Mouse (Mus musculus) lung, postnatal 0 days (tissue): ENCODE data around the gene Raver2. TPM values are rescaled to one million over a fixed set of nuclear protein-coding genes. Genes with fewer than 3 reads are reported as not detected.

ENCODE experiments used
- ATAC-seq: fragments of 200-750 bp; cut with Nextera tagmentation; 2 replicates; pipeline ENCODE4 v1.8.0; 2017; ENCODE audit warnings: moderate library complexity
- DNase-seq: peaks from one replicate; pipeline ENCODE4 v3.0.0-alpha.2; 2016; ENCODE audit warnings: low spot score
- H3K27ac ChIP-seq: fragments of 300-500 bp; sonication (generic); 2 replicates; pipeline ENCODE4 v1.5.1; 2014; ENCODE audit warnings: antibody characterized with exemption, mild to moderate bottlenecking, low read length, mixed read lengths
- H3K27me3 ChIP-seq: fragments of 300-500 bp; sonication (generic); replicated peaks from 2 replicates; pipeline ENCODE4 v1.6.1; 2014; ENCODE audit warnings: low read length, mixed read lengths; ENCODE audit not compliant: insufficient read depth
- H3K36me3 ChIP-seq: fragments of 300-500 bp; sonication (generic); 2 replicates; pipeline ENCODE4 v1.6.1; 2014; ENCODE audit warnings: low read length, mixed read lengths; ENCODE audit not compliant: insufficient read depth
- H3K4me1 ChIP-seq: fragments of 300-500 bp; sonication (generic); 2 replicates; pipeline ENCODE4 v1.6.1; 2014; ENCODE audit warnings: antibody characterized with exemption, low read depth, low read length, mixed read lengths; ENCODE audit not compliant: insufficient read depth
- H3K4me2 ChIP-seq: fragments of 300-500 bp; sonication (generic); replicated peaks from 2 replicates; pipeline ENCODE4 v1.6.1; 2014; ENCODE audit warnings: low read depth, mild to moderate bottlenecking, low read length, moderate library complexity, mixed read lengths
- H3K4me3 ChIP-seq: fragments of 300-500 bp; sonication (generic); 2 replicates; pipeline ENCODE4 v1.5.1; 2014; ENCODE audit warnings: low read depth, low read length
- H3K9ac ChIP-seq: fragments of 300-500 bp; sonication (generic); replicated peaks from 2 replicates; pipeline ENCODE4 v1.6.1; 2014; ENCODE audit warnings: low read depth, mild to moderate bottlenecking
- H3K9me3 ChIP-seq: fragments of 300-500 bp; sonication (generic); 2 replicates; pipeline ENCODE4 v1.6.1; 2016; ENCODE audit warnings: low read length, mixed read lengths
- CTCF ChIP-seq: IDR thresholded peaks from 2 replicates; pipeline ENCODE4 v1.5.1; 2016; ENCODE audit warnings: antibody characterized with exemption, mild to moderate bottlenecking
- EP300 ChIP-seq: IDR thresholded peaks from 2 replicates; pipeline ENCODE4 v1.6.1; 2016; ENCODE audit warnings: antibody characterized with exemption, mild to moderate bottlenecking, control low read depth
- WGBS: fragments of 180-500 bp; shearing (Covaris S2); extraction: QIAGEN DNeasy Blood & Tissue Kit; methylation state at CpG from one replicate; pipeline ENCODE4 v1.1.7; 2014; 5-methylcytosine and 5-hydroxymethylcytosine counted together
- polyA plus RNA-seq: library from polyadenylated mRNA; unstranded; fragments of >200 nt; fragmentation: Nextera tagmentation; extraction: Ambion mirVana; gene quantifications from 2 replicates; pipeline ENCODE4 v1.2.1, GENCODE M21; 2015

The Raver2 gene
- 13.0 and 13.2 TPM in 2 replicates for polyA plus RNA-seq

DNA sequence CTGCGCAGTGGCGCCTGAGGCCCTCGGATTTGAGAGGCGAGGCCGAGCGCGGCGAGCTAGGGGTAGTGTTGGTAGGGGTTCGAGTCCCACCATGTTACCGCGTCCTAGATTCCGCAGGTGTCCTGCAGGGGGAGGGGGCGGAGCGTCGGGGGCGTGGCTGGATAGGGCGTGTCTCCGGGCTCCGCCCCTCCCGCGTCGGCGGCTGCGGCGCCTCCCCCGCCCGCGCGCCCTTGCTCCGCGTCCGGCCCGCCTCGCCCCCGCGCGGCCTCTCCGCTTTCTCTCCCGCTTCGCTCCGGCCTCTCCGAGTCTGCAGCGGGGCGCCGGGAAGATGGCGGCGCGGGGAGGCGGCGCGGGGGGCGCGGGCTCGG is at the start of gene Raver2:
Gene Raver2, plus strand, starts transcription at position 198 of the 368 bp plus-strand sequence.
- Histone ChIP-seq H3K9ac (peak within 1 kb of the TSS; percentile 52), H3K27ac (peak within 1 kb of the TSS; percentile 72), H3K9me3 (no peaks in the 10 kb centered on the region), H3K36me3 (no peaks in the 10 kb centered on the region), H3K27me3 (no peaks in the 10 kb centered on the region), H3K4me1 (no peaks in the 10 kb centered on the region; the same call in 1 of the 2 replicates), H3K4me3 (peak within 1 kb of the TSS; percentile 78), H3K4me2 (peak within 1 kb of the TSS; percentile 98)
- ATAC-seq (peak; percentile 88), DNase-seq (peak; percentile 86)
- TF ChIP-seq CTCF = peak; percentile 53
- TF ChIP-seq EP300 = no peak
- 2% methylated on average over 31 of the region's 54 CpGs for WGBS

DNA sequence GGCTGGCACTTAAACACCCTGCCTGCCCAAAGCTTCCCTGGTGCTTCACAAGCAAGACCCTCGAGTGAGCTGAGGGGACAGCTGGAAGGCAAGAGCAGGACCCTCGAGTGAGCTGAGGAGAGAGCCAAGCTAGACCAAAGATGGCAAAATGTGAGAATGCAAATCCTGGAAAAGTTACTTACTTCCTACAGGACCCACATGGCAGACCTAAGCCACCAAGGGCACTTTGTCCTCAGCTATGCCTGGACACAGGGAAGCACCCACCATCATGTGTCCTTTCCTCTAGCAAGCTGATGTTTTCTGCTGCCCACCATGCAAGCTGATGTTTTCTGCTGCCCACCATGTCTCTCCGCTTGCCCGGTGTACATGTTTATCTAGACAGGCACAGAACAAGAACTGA is 48.2 kb upstream of the Raver2 start, which contains the start of gene Gm10577:
Gene Gm10577, minus strand, starts transcription at position 101 of the 400 bp plus-strand sequence.
- TF ChIP-seq EP300 (no peak), CTCF (no peak)
- no peak for ATAC-seq
- Histone ChIP-seq H3K4me1 (no peaks in the 10 kb centered on the region), H3K27ac (no peak within 1 kb of the TSS), H3K4me3 (no peak within 1 kb of the TSS), H3K27me3 (no peaks in the 10 kb centered on the region), H3K9ac (no peak within 1 kb of the TSS), H3K9me3 (no peaks in the 10 kb centered on the region), H3K36me3 (no peaks in the 10 kb centered on the region), H3K4me2 (no peak within 1 kb of the TSS)
- 76% methylated on average over 4 of the region's 4 CpGs for WGBS
- no peak for DNase-seq

DNA sequence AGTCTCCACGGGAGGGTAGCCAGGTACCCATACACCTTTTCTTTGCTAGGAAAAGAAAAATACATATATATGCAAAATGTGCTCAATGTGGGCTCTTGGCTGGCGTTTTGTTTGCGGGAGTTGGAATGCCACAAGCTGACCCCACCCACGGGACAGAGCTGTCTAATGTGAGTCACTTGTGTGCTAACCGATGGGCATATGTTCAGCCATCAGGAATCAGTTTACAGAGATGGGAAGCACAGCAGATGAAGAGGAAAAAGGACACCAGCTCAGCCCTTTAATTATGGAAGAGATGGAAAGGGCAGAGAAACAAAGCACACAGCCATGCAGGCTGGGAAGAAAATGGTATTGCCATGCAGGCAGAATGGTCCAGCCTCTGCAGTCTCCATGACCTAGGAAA is 42.2 kb upstream of the Raver2 start:
- ATAC-seq = no peak
- no peak for TF ChIP-seq EP300
- TF ChIP-seq CTCF = no peak

DNA sequence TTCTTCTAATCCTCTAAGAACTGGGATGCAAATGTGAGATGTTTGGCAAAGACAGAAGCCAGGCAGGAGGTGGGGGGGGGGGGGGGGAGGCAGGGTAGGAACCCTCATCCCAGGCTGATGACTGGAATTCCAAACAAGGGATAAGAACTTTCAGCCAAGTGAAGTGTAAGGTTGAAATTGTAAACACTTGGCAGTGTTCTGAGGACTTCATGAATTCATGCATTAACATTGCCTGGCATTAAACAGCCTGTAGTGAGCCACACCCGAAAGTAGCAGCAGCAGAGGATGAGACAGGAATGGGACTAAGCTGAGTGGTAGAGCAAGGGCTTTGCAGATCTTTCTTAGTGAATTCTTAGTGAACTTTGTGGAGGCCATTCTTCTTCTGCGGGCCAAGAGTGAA is 41.8 kb upstream of the Raver2 start:
- no peaks in the 10 kb centered on the region for H3K9me3 ChIP-seq
- H3K4me3 ChIP-seq = no peak overlapping the region
- TF ChIP-seq EP300 = no peak
- TF ChIP-seq CTCF = no peak
- H3K27ac ChIP-seq = peak overlapping the region; percentile 49; the same call in 1 of the 2 replicates
- no peaks in the 10 kb centered on the region for H3K4me1 ChIP-seq
- H3K4me2 ChIP-seq = no peak overlapping the region
- 44% methylated on average over 2 of the region's 2 CpGs for WGBS
- no peak overlapping the region for H3K9ac ChIP-seq
- no peaks in the 10 kb centered on the region for H3K36me3 ChIP-seq
- ATAC-seq (peak; percentile 70), DNase-seq (peak; percentile 75)
- no peaks in the 10 kb centered on the region for H3K27me3 ChIP-seq

More for the DNA sequence above, 42.2 kb upstream of the Raver2 start:
- no peaks in the 10 kb centered on the region for H3K27me3 ChIP-seq
- no peak overlapping the region for H3K4me2 ChIP-seq
- H3K9me3 ChIP-seq = no peaks in the 10 kb centered on the region
- H3K27ac ChIP-seq = no peak overlapping the region
- H3K4me1 ChIP-seq = no peaks in the 10 kb centered on the region
- H3K4me3 ChIP-seq = no peak overlapping the region
- whole genome bisulfite sequencing = 44% methylated on average over 5 of the region's 5 CpGs
- H3K36me3 ChIP-seq = no peaks in the 10 kb centered on the region
- no peak for DNase-seq
- H3K9ac ChIP-seq = no peak overlapping the region

DNA sequence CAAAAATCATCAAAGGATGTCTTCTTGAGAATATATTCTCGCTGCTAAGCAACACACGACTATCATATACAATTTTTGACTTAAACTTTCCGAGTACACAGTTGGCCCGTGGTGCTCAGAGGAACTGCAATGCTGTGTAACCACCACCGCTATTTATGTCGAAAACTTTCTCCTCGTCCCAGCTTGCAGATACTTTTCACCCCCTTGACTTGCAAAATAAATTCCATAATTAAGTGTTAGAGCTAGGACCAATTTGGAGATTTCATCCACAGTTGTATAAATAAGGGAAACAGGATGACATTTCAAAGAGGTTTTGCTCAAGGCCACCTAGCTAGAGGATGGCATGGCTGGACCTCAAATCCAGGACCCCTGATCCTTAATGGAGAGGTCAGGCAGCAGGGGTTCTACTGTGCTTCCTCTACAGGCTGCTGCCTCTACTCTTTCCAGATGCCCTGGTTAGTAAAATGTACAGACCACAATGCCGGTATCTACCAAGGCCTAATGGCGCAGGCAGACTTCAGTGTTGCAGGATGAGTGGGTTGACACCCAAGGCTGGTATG is 40.9 kb upstream of the Raver2 start:
- H3K4me2 ChIP-seq = no peak overlapping the region
- no peaks in the 10 kb centered on the region for H3K36me3 ChIP-seq
- ATAC-seq (peak; percentile 79), DNase-seq (peak; percentile 86)
- H3K9ac ChIP-seq = no peak overlapping the region
- H3K27me3 ChIP-seq = no peaks in the 10 kb centered on the region
- H3K9me3 ChIP-seq = no peaks in the 10 kb centered on the region
- WGBS = 56% methylated on average over 9 of the region's 9 CpGs
- no peaks in the 10 kb centered on the region for H3K4me1 ChIP-seq
- no peak overlapping the region for H3K4me3 ChIP-seq
- peak; percentile 87 for TF ChIP-seq EP300
- TF ChIP-seq CTCF = peak; percentile 17
- H3K27ac ChIP-seq = no peak overlapping the region

DNA sequence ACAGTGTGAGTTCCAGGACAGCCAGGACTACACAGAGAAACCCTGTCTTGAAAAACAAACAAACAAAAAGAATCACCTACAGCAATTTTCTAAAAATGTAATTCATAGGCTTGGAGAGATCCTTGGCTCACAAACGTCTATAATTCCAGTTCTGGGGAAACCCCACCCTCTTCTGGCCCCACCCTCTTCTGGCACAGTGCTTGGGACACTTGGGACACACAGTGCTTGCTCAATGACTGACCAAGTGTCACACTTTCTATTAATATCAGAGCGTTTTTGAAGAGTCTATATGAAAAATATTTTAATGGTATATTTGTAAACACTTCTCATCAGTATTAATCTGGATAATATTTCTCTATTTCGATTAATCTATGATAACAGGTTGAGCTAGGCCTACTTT is 35.7 kb upstream of the Raver2 start:
- H3K4me1 ChIP-seq = no peaks in the 10 kb centered on the region
- ATAC-seq (peak; percentile 70; the same call in 1 of the 2 replicates), DNase-seq (peak; percentile 79)
- H3K9me3 ChIP-seq = no peaks in the 10 kb centered on the region
- no peak overlapping the region for H3K4me2 ChIP-seq
- H3K36me3 ChIP-seq = no peaks in the 10 kb centered on the region
- no peak for TF ChIP-seq EP300
- no peak for TF ChIP-seq CTCF
- no peak overlapping the region for H3K27ac ChIP-seq
- H3K4me3 ChIP-seq = no peak overlapping the region
- no peak overlapping the region for H3K9ac ChIP-seq
- H3K27me3 ChIP-seq = no peaks in the 10 kb centered on the region
- WGBS = 34% methylated on average over 3 of the region's 3 CpGs
